Mouse (Mus musculus): Measurements from ENCODE around the gene Dscaml1.
A peak's percentile ranks its signal among the peaks of the same experiment; 100 is the strongest.

The Dscaml1 gene

GRCm38 (mm10) chr9:45426456-45426855, at the start of gene Dscaml1:
Dscaml1 (plus strand) TSS chr9:45426628.
- DNase-seq: no peak

- DNase-seq: no peak
These were observed 49.5 kb upstream of the Dscaml1 start for GRCm38 (mm10) chr9:45376883-45377282.

- DNase-seq: no peak
These were observed 45.8 kb upstream of the Dscaml1 start for GRCm38 (mm10) chr9:45380411-45381251.

- no peak for DNase-seq
These were observed 44.1 kb upstream of the Dscaml1 start for GRCm38 (mm10) chr9:45382336-45382735.

- no peak for DNase-seq
These were observed 43.6 kb upstream of the Dscaml1 start for GRCm38 (mm10) chr9:45382834-45383233.

GRCm38 (mm10) chr9:45383883-45384282, 42.5 kb upstream of the Dscaml1 start:
- DNase-seq: no peak

GRCm38 (mm10) chr9:45386698-45387097, 39.7 kb upstream of the Dscaml1 start:
- DNase-seq: no peak

GRCm38 (mm10) chr9:45388385-45388994, 37.9 kb upstream of the Dscaml1 start:
- DNase-seq: peak; percentile 97

GRCm38 (mm10) chr9:45389596-45389995, 36.8 kb upstream of the Dscaml1 start:
- DNase-seq: no peak

GRCm38 (mm10) chr9:45391299-45391698, 35.1 kb upstream of the Dscaml1 start:
- no peak for DNase-seq

GRCm38 (mm10) chr9:45395218-45395617, 31.2 kb upstream of the Dscaml1 start:
- peak; percentile 95 for DNase-seq

- DNase-seq: no peak
These were observed 30.6 kb upstream of the Dscaml1 start for GRCm38 (mm10) chr9:45395796-45396195.

- DNase-seq: no peak
These were observed 28.1 kb upstream of the Dscaml1 start for GRCm38 (mm10) chr9:45398336-45398735.

GRCm38 (mm10) chr9:45399434-45399833, 27.0 kb upstream of the Dscaml1 start, which contains the start of gene Fxyd2:
Fxyd2 (plus strand) TSS chr9:45399669.
- no peak for DNase-seq

- DNase-seq: no peak
These were observed 24.6 kb upstream of the Dscaml1 start for GRCm38 (mm10) chr9:45401851-45402250.

- no peak for DNase-seq
These were observed 23.5 kb upstream of the Dscaml1 start for GRCm38 (mm10) chr9:45402957-45403356.

GRCm38 (mm10) chr9:45405694-45406093, 20.7 kb upstream of the Dscaml1 start:
- DNase-seq: peak; percentile 97

- DNase-seq: no peak
These were observed 19.6 kb upstream of the Dscaml1 start for GRCm38 (mm10) chr9:45406808-45407207.

GRCm38 (mm10) chr9:45407706-45408675, 18.4 kb upstream of the Dscaml1 start:
- peak; percentile 97 for DNase-seq

- no peak for DNase-seq
These were observed 16.2 kb upstream of the Dscaml1 start for GRCm38 (mm10) chr9:45410193-45410592.

- DNase-seq: no peak
These were observed 15.8 kb upstream of the Dscaml1 start for GRCm38 (mm10) chr9:45410614-45411013.

GRCm38 (mm10) chr9:45411111-45411510, 15.3 kb upstream of the Dscaml1 start:
- no peak for DNase-seq

- DNase-seq: no peak
These were observed 14.6 kb upstream of the Dscaml1 start for GRCm38 (mm10) chr9:45411803-45412202.
